Mouse (Mus musculus) heart, adult 9 months (tissue): Measurements from ENCODE around the gene Cyp4a12b.
"Not testable (repeated sequence)": the region's sequence is repeated elsewhere in the genome, so short reads cannot be mapped to it uniquely, and the experiment has no call there.

Source experiments
- DNase-seq, 2 experiments: peaks; one replicate each; pipeline ENCODE4 v3.0.0; 2022; ENCODE audit warnings: low spot score in 2 of 2

Gene Cyp4a12b

DNA sequence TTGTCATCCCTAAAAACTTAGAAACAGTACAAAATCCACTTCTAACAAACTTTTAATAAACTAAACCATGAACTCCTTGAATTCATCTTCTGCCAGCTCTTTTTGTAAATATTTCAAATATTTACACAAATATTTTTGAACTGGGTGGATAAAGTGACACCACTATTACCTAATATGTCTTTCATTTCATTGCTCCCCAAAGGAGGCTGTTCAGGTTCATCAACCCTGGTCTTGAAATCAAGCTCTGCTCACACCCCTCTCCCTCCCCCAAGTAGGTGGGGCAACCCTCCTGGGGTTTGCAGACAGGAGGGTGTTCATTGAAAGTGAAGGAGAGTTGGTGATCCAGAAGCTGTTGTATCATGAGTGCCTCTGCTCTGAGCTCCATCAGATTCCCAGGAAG, at the start of gene Cyp4a12b:
TSS of gene Cyp4a12b (plus strand) at position 301 of the 400 bp plus-strand sequence.
- DNase-seq: not testable (repeated sequence)

DNA sequence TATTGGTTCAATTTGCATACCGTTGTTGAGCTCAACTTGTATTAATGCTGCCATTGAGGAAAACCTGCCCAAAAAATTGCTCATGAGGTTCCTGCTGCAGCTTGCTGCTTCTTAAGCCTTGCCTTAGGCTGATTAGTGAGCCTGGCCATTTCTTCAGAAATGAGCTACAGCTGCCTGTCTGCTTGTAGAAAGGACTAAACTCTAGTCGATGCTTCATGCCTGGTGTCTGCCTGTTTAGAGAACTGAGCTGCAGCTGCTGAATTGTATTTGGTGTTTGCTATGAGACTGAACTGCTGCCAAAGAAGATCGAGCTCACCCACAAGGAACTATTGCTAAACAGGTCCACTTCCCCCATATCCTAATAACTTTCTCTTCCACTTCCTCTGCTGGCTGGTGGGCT, 45.8 kb upstream of the Cyp4a12b start:
- DNase-seq: not testable (repeated sequence)

DNA sequence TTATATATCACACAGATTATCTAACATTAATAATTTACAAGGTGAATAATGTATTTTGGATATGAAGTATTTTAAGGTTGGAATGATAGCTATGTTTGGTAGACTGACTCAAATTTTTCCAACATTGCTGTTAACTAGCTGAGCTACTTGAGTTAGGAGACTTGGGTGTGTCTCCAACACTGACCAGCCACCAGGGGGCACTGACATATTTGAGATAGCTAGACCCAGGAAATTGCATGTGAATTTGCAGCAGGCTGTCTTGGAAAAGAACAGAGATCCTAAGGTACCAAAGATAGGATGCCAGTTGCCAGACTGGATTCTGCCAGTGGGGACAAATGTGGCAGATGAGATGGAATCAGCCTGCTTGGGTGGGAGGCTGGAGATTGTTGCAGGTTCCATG, 43.4 kb upstream of the Cyp4a12b start:
- DNase-seq: not testable (repeated sequence)

DNA sequence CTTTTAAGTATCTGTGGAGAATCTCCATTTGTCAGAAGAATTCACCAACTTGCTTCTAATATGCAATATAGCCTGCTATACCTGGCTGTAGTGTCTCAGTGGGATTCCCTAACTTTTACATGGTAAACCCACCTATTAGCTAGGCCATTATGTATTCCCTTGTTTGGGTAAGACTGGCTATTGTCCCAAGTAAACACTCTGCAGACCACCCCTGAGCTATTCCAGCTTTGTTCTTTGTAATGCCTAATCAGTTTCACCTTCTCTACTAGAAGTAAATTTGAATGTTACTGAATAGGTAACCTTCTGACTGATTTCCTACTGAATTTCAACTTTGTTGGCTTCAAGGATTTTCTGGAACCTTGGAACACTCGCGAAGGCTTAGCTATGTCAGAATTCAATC, 15.2 kb upstream of the Cyp4a12b start:
- DNase-seq: not testable (repeated sequence)

DNA sequence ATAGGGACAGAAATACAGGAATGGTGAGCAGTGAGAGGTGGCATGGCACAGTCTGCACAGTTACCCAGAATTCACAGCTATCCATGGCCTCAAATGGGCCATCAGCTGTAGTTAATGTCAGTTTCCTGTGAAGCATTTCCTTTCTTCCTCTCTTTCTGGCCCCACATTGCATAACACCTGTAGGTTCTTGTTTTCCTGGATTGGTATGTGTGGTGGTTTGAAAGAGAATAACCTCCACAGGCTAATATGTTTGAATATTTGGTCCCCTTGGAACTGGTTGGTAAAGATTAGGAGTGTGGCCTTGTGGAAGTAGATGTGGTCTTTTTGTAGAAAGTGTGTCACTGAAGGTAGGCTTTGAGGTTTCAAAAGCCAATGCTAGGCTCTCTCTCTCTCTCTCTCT, 14.5 kb upstream of the Cyp4a12b start:
- DNase-seq: not testable (repeated sequence)

DNA sequence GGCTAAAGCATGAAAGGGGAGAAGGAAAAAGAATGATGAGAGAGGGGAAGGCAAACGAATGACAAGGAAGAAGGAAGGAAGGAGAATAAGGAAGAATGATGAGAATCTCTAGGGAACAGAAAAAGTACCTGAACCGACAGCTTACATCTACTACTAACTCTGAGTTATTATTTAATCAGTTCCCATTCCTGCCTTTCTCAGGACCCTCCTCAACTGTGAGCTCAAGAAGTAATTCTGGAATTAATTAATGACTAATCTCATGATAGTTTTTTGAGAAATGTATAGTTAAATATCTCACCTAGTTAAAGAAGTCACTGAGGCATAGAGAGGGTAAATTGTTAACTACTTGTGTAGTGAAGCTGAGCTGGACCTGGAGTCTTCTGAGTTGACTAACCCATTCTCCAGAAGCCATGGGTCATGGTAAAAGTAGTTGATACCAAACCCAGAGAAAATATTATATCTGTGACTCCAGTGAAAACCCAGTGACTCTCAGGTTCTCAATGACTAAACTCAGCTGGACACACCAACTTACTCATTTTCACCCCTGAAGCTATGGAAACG, 39.2 kb downstream of the Cyp4a12b start:
- DNase-seq: no peak

DNA sequence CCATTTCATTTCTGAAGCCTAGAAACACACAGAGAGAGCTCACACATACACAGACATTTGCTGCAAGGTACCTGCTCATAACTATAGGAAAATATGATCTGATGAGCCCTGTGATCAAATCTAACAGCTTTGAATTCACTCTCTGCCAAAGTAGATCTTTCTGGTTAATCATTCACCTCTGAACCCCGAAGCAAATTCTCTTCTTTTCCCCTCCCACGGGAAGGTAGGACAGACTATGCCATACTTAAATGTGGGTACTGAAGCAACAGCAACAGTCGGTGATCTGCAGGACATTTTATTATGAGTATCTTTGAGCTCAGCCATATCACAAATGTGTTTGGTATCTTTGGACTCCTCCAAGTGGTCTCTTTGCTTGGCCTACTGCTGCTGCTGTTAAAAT, 40.9 kb downstream of the Cyp4a12b start, which contains the start of gene Cyp4a30b:
TSS of gene Cyp4a30b (plus strand) at position 301 of the 400 bp plus-strand sequence.
- DNase-seq: no peak

DNA sequence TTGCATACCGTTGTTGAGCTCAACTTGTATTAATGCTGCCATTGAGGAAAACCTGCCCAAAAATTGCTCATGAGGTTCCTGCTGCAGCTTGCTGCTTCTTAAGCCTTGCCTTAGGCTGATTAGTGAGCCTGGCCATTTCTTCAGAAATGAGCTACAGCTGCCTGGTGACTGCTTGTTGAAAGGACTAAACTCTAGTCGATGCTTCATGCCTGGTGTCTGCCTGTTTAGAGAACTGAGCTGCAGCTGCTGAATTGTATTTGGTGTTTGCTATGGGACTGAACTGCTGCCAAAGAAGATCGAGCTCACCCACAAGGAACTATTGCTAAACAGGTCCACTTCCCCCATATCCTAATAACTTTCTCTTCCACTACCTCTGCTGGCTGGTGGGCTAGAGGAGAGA, 62.2 kb downstream of the Cyp4a12b start:
- DNase-seq: peak in 1 of 2 experiments; percentile 10

DNA sequence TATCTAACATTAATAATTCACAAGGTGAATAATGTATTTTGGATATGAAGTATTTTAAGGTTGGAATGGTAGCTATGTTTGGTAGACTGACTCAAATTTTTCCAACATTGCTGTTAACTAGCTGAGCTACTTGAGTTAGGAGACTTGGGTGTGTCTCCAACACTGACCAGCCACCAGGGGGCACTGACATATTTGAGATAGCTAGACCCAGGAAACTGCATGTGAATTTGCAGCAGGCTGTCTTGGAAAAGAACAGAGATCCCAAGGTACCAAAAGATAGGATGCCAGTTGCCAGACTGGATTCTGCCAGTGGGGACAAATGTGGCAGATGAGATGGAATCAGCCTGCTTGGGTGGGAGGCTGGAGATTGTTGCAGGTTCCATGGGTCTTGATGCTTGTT, 64.6 kb downstream of the Cyp4a12b start:
- DNase-seq: peak; percentile 24 to 39

DNA sequence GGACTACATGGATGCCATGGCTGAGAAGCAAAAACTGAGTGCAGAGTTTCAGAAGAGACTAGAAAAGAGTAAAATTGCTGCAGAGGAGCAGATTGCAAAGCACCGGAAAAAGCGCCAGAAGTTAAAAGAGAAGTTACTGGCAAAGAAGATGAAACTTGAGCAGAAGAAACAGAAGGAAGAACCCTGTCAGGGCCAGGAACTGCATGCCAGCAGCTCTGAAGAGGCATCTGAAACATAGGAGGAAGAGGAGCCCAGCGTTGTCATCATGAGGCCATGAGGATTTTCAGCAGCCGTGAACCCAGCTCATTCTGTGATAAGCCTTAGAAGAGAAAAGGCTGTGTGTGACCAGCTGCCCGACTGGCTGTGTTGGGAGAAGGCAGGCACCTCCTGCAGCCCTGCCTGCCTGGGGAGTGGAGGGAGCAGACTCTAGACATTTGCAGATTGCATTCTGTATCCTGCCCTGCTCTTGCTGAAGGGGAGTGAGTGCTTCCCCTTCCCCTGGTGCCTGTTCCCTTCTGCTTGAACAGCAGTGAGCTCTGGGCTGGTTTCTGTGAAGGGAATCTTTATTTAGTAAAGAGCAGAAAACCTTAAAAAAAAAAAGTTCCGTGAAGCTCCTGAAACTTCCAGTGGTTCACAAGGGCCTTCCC, 69.7 kb downstream of the Cyp4a12b start:
- no peak for DNase-seq
